Mouse (Mus musculus) induced T-regulatory cell, adult 2 months (primary cell): ENCODE measurements at regions not wholly inside any gene's neighbourhood (a gene's known extent, or its start where the extent isn't known, plus 50 kb on each side); places are given as distances from the start of the nearest gene placed in this dataset.

Experiments
- DNase-seq: peaks from one replicate; pipeline ENCODE4 v3.0.0-alpha.2; 2012; ENCODE audit warnings: low read depth

- DNase-seq = no peak
Observed at GRCm38 (mm10) chr5:112098469-112099085, 153.7 kb downstream of the Cryba4 start.

DNA sequence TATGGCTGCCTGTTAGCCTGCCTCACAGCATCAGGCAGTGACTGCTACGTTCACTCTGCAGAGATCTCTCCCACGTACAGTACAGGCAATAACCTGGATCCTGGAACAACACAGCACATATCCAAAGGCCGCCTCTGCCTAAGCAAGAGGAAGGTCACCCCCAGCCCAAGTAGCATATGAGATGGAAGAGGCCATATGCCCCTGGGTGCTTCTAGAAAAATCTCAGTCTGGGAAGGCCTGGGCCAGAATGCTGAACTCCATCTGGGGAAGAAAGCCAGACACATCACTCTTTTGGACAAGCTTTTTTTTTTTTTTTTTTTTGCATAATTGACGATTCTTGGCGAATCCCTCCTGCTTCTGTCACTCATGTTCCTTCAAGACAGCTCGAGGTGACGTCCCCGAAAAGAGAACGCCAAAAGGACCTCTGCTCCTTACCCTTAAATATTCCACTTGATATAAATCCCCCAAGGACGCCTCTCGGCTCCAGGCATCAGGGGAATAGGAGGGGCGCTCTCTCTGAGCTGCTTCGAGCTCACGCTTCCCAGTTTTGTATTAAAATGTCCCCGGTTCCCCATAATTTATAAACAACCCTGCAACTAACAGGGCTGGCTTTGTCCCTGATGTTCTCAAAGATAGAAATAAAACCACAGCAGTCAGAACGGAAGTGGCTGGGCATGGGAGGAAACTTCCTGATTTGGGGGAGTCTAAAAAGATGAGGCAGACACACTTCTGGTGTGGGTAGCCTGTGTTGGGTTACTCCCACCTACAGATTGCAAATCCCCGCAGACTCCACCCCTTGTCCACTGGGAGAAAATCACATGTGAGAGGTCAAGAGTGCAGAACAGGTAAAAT is 150.4 kb downstream of the Cryba4 start:
- no peak for DNase-seq

GRCm38 (mm10) chr5:112110306-112110969 is 141.9 kb downstream of the Cryba4 start:
- no peak for DNase-seq

DNA sequence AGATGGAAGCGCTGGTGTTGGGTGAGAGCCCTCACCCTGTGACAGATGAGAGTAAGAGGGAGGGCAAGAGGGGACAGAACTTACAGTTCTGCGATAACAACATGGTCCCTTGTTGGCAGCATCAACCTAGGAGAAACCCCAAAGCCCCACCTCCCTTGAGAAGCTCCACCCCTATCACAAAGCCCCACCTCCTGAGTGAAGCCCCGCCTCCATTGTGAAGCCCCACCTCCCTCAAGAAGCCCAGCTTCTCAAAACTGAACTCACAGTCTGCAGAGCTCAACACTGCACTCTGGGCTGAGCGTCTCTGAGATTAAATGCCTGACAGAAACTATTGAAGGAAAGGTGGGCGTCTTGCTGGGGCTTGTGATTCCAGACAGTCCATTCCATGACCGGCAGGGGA is 131.6 kb downstream of the Cryba4 start:
- no peak for DNase-seq

GRCm38 (mm10) chr5:112121554-112121953 is 130.8 kb downstream of the Cryba4 start:
- no peak for DNase-seq

GRCm38 (mm10) chr5:112122581-112122980 is 129.7 kb downstream of the Cryba4 start:
- DNase-seq = no peak

GRCm38 (mm10) chr5:112127171-112127570 is 125.1 kb downstream of the Cryba4 start:
- no peak for DNase-seq

DNA sequence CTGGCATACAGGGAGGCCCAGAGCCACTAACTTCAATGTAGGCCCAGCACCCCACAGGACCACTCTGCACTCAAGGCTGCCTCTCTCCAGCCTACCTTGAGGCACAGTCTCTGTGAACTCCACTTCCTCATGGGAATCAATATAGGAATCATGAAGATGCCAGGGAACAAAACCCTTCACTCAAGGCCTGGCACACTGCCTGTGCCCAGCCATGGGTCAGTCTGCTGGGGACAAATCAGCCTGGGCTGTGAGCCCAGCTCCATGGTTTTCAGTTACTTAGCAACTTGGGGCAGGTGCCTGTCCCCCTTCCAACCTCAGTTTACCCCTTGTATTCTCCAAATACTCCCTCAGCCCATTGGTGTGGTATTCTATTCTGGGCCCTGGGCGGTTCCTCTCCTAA is 119.6 kb downstream of the Cryba4 start:
- no peak for DNase-seq

DNA sequence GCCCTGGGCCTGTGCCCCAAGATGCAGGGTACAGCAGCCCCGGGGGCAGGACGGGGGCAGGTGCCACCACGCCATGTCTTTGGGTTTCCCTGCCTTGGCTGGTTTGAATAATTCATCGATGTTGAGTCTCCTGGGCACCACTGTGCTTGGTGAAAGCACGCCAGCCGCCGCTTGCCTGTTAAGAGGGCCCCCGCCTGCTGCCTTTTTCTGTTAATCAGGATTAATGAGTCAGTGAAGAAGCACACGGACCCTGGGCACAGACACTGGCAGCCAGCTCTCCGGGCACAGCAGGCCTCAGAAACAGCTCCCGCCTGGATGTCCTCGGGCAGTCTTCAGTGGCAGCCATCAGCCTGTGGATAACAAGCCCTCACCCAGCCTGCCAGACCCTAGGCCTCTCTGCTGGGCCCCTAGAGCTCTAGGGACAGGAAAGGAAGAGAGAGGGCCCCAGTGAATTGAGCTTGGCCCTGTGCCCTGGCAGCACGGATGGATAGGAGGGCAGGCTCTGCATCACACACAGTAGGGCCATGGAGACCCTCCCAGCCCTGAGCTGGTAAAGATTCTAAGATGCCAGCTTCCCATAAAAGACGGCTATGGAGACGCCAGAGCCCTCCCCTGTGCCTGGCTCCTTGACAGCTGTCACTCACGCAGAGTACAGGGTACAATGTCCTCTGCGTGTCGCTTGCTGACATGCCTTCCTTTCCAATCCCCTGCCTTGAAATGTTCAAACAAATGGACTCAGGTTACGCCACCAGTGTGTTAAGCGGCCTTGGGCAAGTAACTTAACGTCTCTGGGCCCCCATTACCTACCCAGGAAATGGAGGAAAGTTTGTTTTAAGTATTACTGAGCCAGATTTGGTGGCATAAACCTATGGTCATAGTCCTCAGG is 118.4 kb downstream of the Cryba4 start:
- no peak for DNase-seq

- DNase-seq = no peak
Observed at GRCm38 (mm10) chr5:112136646-112137045, 115.7 kb downstream of the Cryba4 start.

DNA sequence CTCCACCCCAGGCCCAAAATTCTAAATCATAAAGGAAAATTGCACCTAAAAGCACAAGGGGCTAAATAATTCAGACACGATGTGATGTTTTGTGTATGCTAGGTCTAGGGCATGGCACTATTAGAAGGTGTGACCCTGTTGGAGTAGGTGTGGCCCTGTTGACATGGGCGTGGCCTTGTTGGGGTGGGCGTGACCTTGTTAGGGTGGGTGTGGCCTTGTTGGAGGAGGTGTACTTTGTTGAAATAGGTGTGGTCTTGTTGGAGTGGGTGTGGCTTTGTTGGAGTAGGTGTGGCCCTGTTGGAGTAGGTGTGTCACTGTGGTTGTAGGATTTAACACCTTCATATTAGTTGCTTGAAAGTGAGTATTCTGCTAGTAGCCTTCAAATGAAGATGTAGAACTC is 114.1 kb downstream of the Cryba4 start:
- no peak for DNase-seq

GRCm38 (mm10) chr5:112142731-112143130 is 109.6 kb downstream of the Cryba4 start:
- DNase-seq = no peak

DNA sequence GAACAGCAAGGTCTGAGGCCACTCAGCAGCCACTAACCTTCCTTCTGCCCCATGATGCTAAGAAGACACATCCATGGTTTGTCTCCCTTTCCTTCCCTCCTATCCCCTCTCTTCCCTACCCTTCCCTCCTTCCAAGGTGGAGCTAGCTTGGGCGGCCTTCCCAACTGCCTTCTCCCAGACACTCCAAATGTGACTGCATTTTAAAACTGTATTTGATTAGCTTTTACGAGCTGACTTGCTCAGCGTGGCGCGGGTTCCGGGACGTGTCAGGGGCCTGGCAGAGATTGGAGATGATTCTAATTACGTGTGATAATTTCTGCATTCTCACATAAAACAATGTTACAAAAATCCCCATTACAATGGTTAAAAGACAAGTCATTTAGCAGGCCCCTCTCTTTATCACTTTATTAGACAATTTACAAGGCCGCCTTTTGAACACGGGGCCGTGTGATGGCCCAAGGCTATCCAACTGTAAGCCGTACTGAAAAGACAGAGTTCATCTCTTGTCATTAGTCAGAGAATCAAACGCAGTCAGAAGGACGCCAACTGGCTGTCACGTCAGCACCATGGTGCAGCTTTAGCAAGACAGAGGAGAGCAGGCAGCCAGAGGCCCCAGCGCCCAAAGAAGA is 108.2 kb downstream of the Cryba4 start:
- DNase-seq = no peak

GRCm38 (mm10) chr5:112153675-112154085 is 98.6 kb downstream of the Cryba4 start:
- DNase-seq = peak; percentile 71

- DNase-seq = no peak
Observed at GRCm38 (mm10) chr5:112154650-112155049, 97.7 kb downstream of the Cryba4 start.

DNA sequence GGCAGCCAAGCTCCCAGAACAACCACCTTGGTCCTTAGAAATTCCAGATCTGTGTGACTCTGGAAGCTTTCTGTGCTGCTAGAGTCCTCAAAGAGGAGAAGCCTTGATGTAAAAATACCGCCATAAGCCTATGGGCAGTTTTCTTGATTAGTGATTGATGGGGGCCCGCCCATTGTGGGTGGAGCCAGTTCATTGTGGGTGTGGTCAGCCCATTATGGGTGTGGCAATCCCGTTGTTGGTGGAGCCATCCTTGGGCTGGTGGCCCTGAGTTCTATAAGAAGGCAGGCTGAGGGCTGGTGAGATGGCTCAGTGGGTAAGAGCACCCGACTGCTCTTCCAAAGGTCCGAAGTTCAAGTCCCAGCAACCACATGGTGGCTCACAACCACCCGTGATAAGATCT is 97.3 kb downstream of the Cryba4 start:
- no peak for DNase-seq

DNA sequence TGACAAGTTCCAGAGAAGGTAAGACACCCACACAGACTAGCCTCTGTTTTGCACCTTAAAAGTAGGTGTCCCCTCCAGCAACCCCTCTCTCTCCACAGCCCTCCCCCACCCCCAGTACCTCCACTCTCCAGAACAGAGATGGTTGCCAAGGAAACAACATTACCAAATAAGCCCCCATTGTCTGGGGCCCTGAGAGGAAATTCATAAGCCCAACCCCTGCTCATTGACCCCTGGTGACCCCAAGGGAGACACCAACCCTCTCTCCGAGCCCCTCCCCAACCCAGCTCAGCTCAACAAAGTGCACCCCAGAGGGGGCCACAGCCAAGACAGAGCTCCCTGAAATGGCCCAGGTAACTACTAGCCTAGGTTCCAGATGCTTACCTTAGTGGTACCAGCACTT is 96.3 kb downstream of the Cryba4 start:
- no peak for DNase-seq

- no peak for DNase-seq
Observed at GRCm38 (mm10) chr5:112166410-112167175, 85.7 kb downstream of the Cryba4 start.

- no peak for DNase-seq
Observed at GRCm38 (mm10) chr5:112167790-112168189, 84.5 kb downstream of the Cryba4 start.

DNA sequence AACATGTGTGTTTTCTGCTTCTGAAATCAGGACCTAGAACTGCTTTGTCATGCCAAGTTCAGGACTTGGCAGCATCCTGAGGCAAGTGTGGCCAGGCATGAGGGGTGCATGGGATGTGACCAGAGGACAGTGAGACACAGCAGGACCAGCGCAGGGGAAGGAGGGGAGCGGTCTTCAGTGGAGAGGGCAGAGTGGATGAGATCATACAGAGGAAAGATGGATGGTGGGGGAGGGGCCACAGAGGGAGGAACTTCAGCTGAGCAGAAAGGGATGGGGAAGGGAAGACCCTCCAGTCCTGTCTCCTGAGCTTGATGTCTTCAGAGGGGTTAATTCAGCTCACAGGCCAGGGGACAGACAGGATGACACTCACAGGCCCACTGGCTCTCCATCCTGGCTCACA is 81.0 kb downstream of the Cryba4 start:
- no peak for DNase-seq
